Mouse (Mus musculus): ENCODE data around the gene Casc1.

DNA sequence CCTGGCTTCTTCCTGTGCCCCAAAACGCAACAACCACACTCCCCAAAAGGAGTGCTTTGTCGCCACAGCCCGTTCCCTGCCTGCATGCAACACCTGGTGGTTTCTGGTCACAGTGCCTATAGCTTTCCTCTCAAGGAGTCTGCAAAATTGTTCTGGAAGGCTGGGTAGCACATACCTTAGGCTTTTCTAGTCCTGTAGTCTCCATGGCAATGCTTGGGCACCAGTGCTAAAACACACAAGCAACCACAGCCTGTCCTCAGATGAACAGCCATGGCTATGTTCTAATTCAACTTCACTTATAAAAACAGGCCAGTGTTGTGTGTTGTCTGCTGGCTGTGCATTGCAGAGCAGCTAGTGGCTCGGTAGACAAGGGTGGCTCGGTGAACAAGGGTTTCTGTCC, 74.0 kb downstream of the Casc1 start:
- no peak for TF ChIP-seq POLR2A (IDR thresholded peaks at IDR 0.05; ENCODE audit: insufficient read length, low read depth)
- no peak for TF ChIP-seq POLR2AphosphoS2 (IDR thresholded peaks at IDR 0.05; ENCODE audit: insufficient read length, low read depth)
- no peak for TF ChIP-seq SRF (IDR thresholded peaks at IDR 0.05; ENCODE audit: control insufficient read depth, insufficient read length, low read depth)
- no peak for TF ChIP-seq MAX (IDR thresholded peaks at IDR 0.05; ENCODE audit: low read depth)
- no peak for TF ChIP-seq E2F4 (IDR thresholded peaks at IDR 0.05; ENCODE audit: insufficient read depth)
- TF ChIP-seq MYOD1 (IDR thresholded peaks at IDR 0.05; ENCODE audit: control insufficient read depth in 1 of 3, insufficient read length in 2 of 3, low read depth in 2 of 3) = no peak
